ENCODE assay signal across 20 mouse cellular contexts in the genomic region with DNA sequence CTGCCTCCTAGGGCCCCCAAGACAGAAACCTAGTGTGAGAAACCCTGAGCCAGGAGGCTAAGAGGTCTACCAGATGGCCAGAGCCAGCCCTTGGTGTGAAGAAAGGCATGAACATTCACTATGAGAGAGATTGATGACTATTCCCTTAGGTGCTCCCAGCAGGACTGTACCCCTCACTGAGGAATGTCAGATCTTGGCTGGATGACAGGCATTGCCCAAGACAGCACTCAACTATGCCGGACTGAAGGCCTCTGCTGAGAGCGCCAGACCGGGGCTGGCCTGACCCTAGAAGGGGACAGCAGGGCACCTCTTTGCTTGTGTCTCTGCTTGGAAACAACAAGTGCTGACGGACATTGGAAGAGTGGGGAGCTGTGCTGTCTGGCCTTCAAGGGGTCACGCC. TPM values are rescaled to one million over a fixed set of nuclear protein-coding genes. Genes with fewer than 3 reads are reported as not detected.
DNase-seq lines count a peak whose midpoint lies in the region; ATAC-seq and TF ChIP-seq lines count a peak whose summit lies in the region.
"Had no signal": no experiment of that assay in that cellular context is flagged by ENCODE, and none has a peak within 500 bp of the region (broad histone marks: within the 10 kb centered on the region; RNA-seq: fewer than 3 reads in every experiment).

No protein-coding gene starts in this region.

- no peak overlapping the region for H3K9ac ChIP-seq in hindbrain, postnatal 0 days (replicated peaks; ENCODE audit: low read length)
- H3K9ac ChIP-seq in hindbrain, embryonic 16.5 days (ENCODE audit: low read depth, low read length): no peak overlapping the region
- no peak overlapping the region for H3K9ac ChIP-seq in forebrain, embryonic 11.5 days (ENCODE audit: low read length)
- H3K9ac ChIP-seq: embryonic facial prominence, embryonic 12.5 days; forebrain, embryonic 12.5 days; limb, embryonic 15.5 days; neural tube, embryonic 12.5 days; stomach, embryonic 15.5 days had no signal

- peak; percentile 3; the same call in 1 of the 2 replicates for ATAC-seq in hindbrain, postnatal 0 days
- ATAC-seq in hindbrain, embryonic 16.5 days: no peak
- ATAC-seq in forebrain, embryonic 11.5 days (replicated peaks; ENCODE audit: low FRiP score): no peak
- ATAC-seq: midbrain, embryonic 16.5 days had no signal

- peaks cover 52% of the 10 kb centered on the region for H3K36me3 ChIP-seq in hindbrain, postnatal 0 days (ENCODE audit: insufficient read depth, low read length)
- H3K36me3 ChIP-seq in hindbrain, embryonic 16.5 days (ENCODE audit: control insufficient read depth, insufficient read depth, low read length): peaks cover 41% of the 10 kb centered on the region
- H3K36me3 ChIP-seq in forebrain, embryonic 11.5 days (ENCODE audit: control insufficient read depth, insufficient read depth, low read length): peaks cover 22% of the 10 kb centered on the region

- H3K4me1 ChIP-seq in hindbrain, postnatal 0 days (ENCODE audit: insufficient read depth, low read length): no peaks in the 10 kb centered on the region
- peaks cover 4% of the 10 kb centered on the region; the same call in 1 of the 2 replicates for H3K4me1 ChIP-seq in hindbrain, embryonic 16.5 days (ENCODE audit: control insufficient read depth, insufficient read depth, low read depth, low read length)
- no peaks in the 10 kb centered on the region for H3K4me1 ChIP-seq in forebrain, embryonic 11.5 days (replicated peaks; ENCODE audit: control insufficient read depth, insufficient read depth, low read length)
- H3K4me1 ChIP-seq: forebrain, embryonic 12.5 days; neural tube, embryonic 12.5 days; stomach, embryonic 15.5 days had no signal

- H3K27ac ChIP-seq in hindbrain, postnatal 0 days: no peak overlapping the region
- no peak overlapping the region for H3K27ac ChIP-seq in hindbrain, embryonic 16.5 days (ENCODE audit: low read depth, low read length)
- H3K27ac ChIP-seq in forebrain, embryonic 11.5 days (ENCODE audit: low read depth, low read length): no peak overlapping the region
- H3K27ac ChIP-seq: embryonic facial prominence, embryonic 12.5 days; forebrain, embryonic 12.5 days; hindbrain, embryonic 10.5 days; limb, embryonic 15.5 days; neural tube, embryonic 12.5 days; stomach, embryonic 15.5 days had no signal

- H3K27me3 ChIP-seq in hindbrain, postnatal 0 days (ENCODE audit: insufficient read depth, low read length): no peaks in the 10 kb centered on the region
- H3K27me3 ChIP-seq in hindbrain, embryonic 16.5 days (replicated peaks; ENCODE audit: control insufficient read depth, insufficient read depth, low read length): no peaks in the 10 kb centered on the region
- H3K27me3 ChIP-seq in forebrain, embryonic 11.5 days (ENCODE audit: control insufficient read depth, insufficient read depth, low read length): no peaks in the 10 kb centered on the region
- H3K27me3 ChIP-seq: embryonic facial prominence, embryonic 12.5 days; forebrain, embryonic 12.5 days; limb, embryonic 15.5 days; neural tube, embryonic 12.5 days; stomach, embryonic 15.5 days had no signal

- H3K9me3 ChIP-seq in hindbrain, postnatal 0 days (ENCODE audit: low read length): no peaks in the 10 kb centered on the region
- no peaks in the 10 kb centered on the region for H3K9me3 ChIP-seq in hindbrain, embryonic 16.5 days (ENCODE audit: control insufficient read depth, low read length)
- H3K9me3 ChIP-seq in forebrain, embryonic 11.5 days (ENCODE audit: control insufficient read depth, low read length): no peaks in the 10 kb centered on the region
- H3K9me3 ChIP-seq: embryonic facial prominence, embryonic 12.5 days; forebrain, embryonic 12.5 days; hindbrain, embryonic 10.5 days; limb, embryonic 15.5 days; neural tube, embryonic 12.5 days; stomach, embryonic 15.5 days had no signal

- H3K4me2 ChIP-seq in hindbrain, postnatal 0 days (ENCODE audit: low read depth, low read length): no peak overlapping the region
- H3K4me2 ChIP-seq in hindbrain, embryonic 16.5 days (ENCODE audit: low read length): no peak overlapping the region
- no peak overlapping the region for H3K4me2 ChIP-seq in forebrain, embryonic 11.5 days (ENCODE audit: low read depth, low read length, severe bottlenecking)
- H3K4me2 ChIP-seq: embryonic facial prominence, embryonic 12.5 days; forebrain, embryonic 12.5 days; heart, embryonic 11.5 days; limb, embryonic 15.5 days; neural tube, embryonic 12.5 days; stomach, embryonic 15.5 days had no signal

- peak; percentile 61 for DNase-seq in adrenal gland, adult 2 months
- DNase-seq in adrenal gland, adult 18-20 months (ENCODE audit: low spot score in 2 of 2): no peak
- no peak for DNase-seq in hindbrain, postnatal 0 days (ENCODE audit: low spot score)
- DNase-seq in adrenal gland, postnatal 14 days: peak; percentile 86
- DNase-seq in lung, postnatal 36 days: peak; percentile 71
- no peak for DNase-seq in forebrain, embryonic 11.5 days (ENCODE audit: low spot score)
- no peak for DNase-seq in urinary bladder, postnatal 10 days (ENCODE audit: low spot score)
- DNase-seq: cerebellum, postnatal 14 days; gastrocnemius, postnatal 10 days; kidney, adult 18-20 months; thymus, postnatal 25 days had no signal

- H3K4me3 ChIP-seq in hindbrain, postnatal 0 days (ENCODE audit: low read length): no peak overlapping the region
- H3K4me3 ChIP-seq in hindbrain, embryonic 16.5 days (ENCODE audit: low read length): no peak overlapping the region
- H3K4me3 ChIP-seq in forebrain, embryonic 11.5 days (ENCODE audit: low read depth, low read length): no peak overlapping the region
- H3K4me3 ChIP-seq: embryonic facial prominence, embryonic 12.5 days; forebrain, embryonic 12.5 days; hindbrain, embryonic 10.5 days; limb, embryonic 15.5 days; neural tube, embryonic 12.5 days; stomach, embryonic 15.5 days had no signal

- 70% methylated on average over 5 of the region's 5 CpGs for WGBS in hindbrain, postnatal 0 days
- WGBS in hindbrain, embryonic 16.5 days: 72% methylated on average over 5 of the region's 5 CpGs
- WGBS in forebrain, embryonic 11.5 days: 92% methylated on average over 5 of the region's 5 CpGs

- TF ChIP-seq CTCF in hindbrain, postnatal 0 days (IDR thresholded peaks at IDR 0.05; ENCODE audit: low read depth): no peak

RNA-seq across cellular contexts. Expression of a gene that starts 16.1 kb away (rescaled TPM):
- total RNA-seq in adrenal gland, adult 2 months (2021): 1 to 10 TPM; 4.6 to 5.6 TPM
- 18.7 and 21.1 TPM in 2 replicates for polyA plus RNA-seq in adrenal gland, adult 2 months (2012; rRNA removed)
- 1 to 10 TPM; 2.9 to 6.3 TPM for total RNA-seq in adrenal gland, adult 18-20 months (2021)
- 9.8 and 14.2 TPM in 2 replicates for total RNA-seq in hindbrain, postnatal 0 days (2014; rRNA removed)
- polyA plus RNA-seq in hindbrain, postnatal 0 days (2015; fragmentation: Nextera tagmentation; extraction: Ambion mirVana): 7.4 and 7.5 TPM in 2 replicates
- polyA plus RNA-seq in hindbrain, embryonic 16.5 days (2015; fragmentation: Nextera tagmentation; extraction: Ambion mirVana): 6.8 and 6.9 TPM in 2 replicates
- total RNA-seq in adrenal gland, postnatal 14 days (2021): 3.7 and 5.3 TPM in 2 replicates
- 4.5 and 6.0 TPM in 2 replicates for polyA plus RNA-seq in forebrain, embryonic 11.5 days (2014; fragmentation: Nextera tagmentation; extraction: Ambion mirVana)

Comparison
In these comparisons a context has a peak if more than half of its experiments do, and no peak if none do; other contexts are left out.
1. DNase-seq: peak in adrenal gland, adult 2 months (single experiment), adrenal gland, postnatal 14 days (single experiment) and lung, postnatal 36 days (single experiment); none in adrenal gland, adult 18-20 months (0 of 2), hindbrain, postnatal 0 days (single experiment), forebrain, embryonic 11.5 days (single experiment) and urinary bladder, postnatal 10 days (single experiment).